Comparison of ENCODE assay signal across 8 mouse cellular contexts in the genomic region with DNA sequence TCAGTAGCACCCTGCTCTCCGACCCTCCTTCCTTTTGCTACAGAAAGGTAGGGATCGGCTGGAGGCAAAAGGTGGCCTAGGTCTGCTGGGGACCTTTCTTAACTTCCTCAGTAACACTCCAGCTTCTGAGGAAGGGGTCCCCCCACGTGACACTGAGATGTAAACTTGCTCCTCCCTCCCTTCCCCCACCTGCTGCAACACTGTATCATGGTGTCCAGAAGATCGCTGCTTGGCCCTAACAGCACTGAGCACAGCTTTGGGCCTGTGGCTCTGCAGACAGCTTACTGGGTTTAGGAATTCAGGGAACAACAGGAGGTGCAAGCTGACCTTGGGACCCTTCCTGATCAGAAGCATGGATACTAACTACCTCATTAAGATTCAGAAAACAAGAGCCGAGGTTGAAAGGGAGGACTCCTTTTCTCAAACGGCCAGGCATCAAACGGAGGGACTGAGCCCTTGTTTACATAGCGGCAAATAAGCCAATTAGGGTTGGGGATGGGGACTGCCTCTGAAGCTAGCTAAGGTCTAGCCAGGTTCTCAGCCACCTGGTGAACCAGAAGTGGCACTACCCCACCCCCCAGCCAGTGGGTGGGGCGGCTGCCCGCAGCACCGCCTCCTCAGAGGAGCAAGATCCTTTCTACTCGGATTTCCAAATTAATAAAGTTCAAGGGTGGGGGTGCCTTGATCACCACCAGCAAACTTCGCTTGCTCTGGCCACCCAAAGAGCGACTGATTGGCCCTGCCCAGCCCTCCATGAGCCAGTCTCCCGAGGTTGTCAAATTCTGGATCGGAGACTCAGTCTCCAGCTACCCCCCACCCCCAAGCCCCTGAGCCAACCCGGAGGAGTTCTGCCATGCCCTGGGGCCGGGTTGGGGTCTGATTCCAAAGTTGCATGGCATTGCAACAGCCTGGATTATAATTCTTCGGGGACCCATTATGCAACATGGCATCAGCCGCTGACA. TPM values are rescaled to one million over a fixed set of nuclear protein-coding genes. Genes with fewer than 3 reads are reported as not detected.
DNase-seq lines count a peak whose midpoint lies in the region; ATAC-seq and TF ChIP-seq lines count a peak whose summit lies in the region.

No protein-coding gene starts in this region.

- WGBS in embryonic facial prominence, embryonic 12.5 days = 6% methylated on average over 20 of the region's 20 CpGs
- WGBS in thymus, adult 2 months = 30% methylated on average over 20 of the region's 20 CpGs

- H3K9me3 ChIP-seq in embryonic facial prominence, embryonic 12.5 days = no peaks in the 10 kb centered on the region

- H3K4me3 ChIP-seq in embryonic facial prominence, embryonic 12.5 days = peak overlapping the region; percentile 88
- H3K4me3 ChIP-seq in thymus, adult 2 months (ENCODE audit: control insufficient read depth, insufficient read depth, low read length) = peak overlapping the region; percentile 34

- no peak for TF ChIP-seq POLR2A in thymus, adult 2 months (IDR thresholded peaks at IDR 0.05; ENCODE audit: control insufficient read depth, extremely low read depth, insufficient read depth, low read length, poor library complexity)

- TF ChIP-seq CTCF in thymus, adult 2 months (IDR thresholded peaks at IDR 0.05; ENCODE audit: borderline replicate concordance, control insufficient read depth, extremely low read depth, insufficient read depth, low read length, poor library complexity) = no peak

- H3K36me3 ChIP-seq in embryonic facial prominence, embryonic 12.5 days = peaks cover 26% of the 10 kb centered on the region
- peaks cover 24% of the 10 kb centered on the region for H3K36me3 ChIP-seq in thymus, adult 2 months (ENCODE audit: control insufficient read depth, insufficient read depth, low read length)

- peak overlapping the region; percentile 85 for H3K4me2 ChIP-seq in embryonic facial prominence, embryonic 12.5 days (replicated peaks)

- no peak overlapping the region for H3K9ac ChIP-seq in embryonic facial prominence, embryonic 12.5 days

- peaks cover 73% of the 10 kb centered on the region for H3K4me1 ChIP-seq in embryonic facial prominence, embryonic 12.5 days
- H3K4me1 ChIP-seq in thymus, adult 2 months (replicated peaks; ENCODE audit: control insufficient read depth, insufficient read depth, low read length) = peaks cover 56% of the 10 kb centered on the region

- no peak overlapping the region for H3K27ac ChIP-seq in embryonic facial prominence, embryonic 12.5 days
- H3K27ac ChIP-seq in thymus, adult 2 months (ENCODE audit: control insufficient read depth, insufficient read depth, low read length) = peak overlapping the region; percentile 84

- H3K27me3 ChIP-seq in embryonic facial prominence, embryonic 12.5 days = peaks cover 66% of the 10 kb centered on the region
- no peaks in the 10 kb centered on the region; the same call in 1 of the 2 replicates for H3K27me3 ChIP-seq in thymus, adult 2 months (ENCODE audit: control insufficient read depth, insufficient read depth, low read length)

- intact Hi-C loops in gastrocnemius, postnatal 14 days (cut with DNase I; ENCODE audit: low total_unique reads) = loop anchor here (10.0 kb wide), 2 partner anchors 48 to 102 kb away; no protein-coding TSS in a partner anchor

- ATAC-seq in embryonic facial prominence, embryonic 12.5 days (ENCODE audit: insufficient number of reproducible peaks, insufficient read depth, low FRiP score, low TSS enrichment) = no peak

- DNase-seq in urinary bladder, adult 2 months (ENCODE audit: low spot score) = peak; percentile 33
- DNase-seq in urinary bladder, postnatal 10 days (ENCODE audit: low spot score) = no peak
- peak; percentile 35 for DNase-seq in kidney, adult 18-20 months
- peak; percentile 50 for DNase-seq in lung, postnatal 10 days
- DNase-seq in thymus, adult 2 months = peak; percentile 74
- DNase-seq in gastrocnemius, postnatal 14 days = no peak
- DNase-seq in spleen, adult 18-20 months = no peak

RNA-seq across cellular contexts. Expression of gene Cbx4, which starts 3.1 kb away (rescaled TPM):
- polyA plus RNA-seq in urinary bladder, adult 2 months (2012; rRNA removed) = 32.2 and 36.0 TPM in 2 replicates
- 11.7 and 12.3 TPM in 2 replicates for polyA plus RNA-seq in embryonic facial prominence, embryonic 12.5 days (2016; fragmentation: Nextera tagmentation; extraction: Ambion mirVana)
- 54.7 and 56.8 TPM in 2 replicates for polyA plus RNA-seq in thymus, adult 2 months (2012; rRNA removed)
- total RNA-seq in gastrocnemius, postnatal 14 days (2021) = 1 to 10 TPM; 4.7 to 5.9 TPM

RNA-seq across cellular contexts. Expression of gene Cbx8, which starts 42.1 kb away (rescaled TPM):
- polyA plus RNA-seq in urinary bladder, adult 2 months (2012; rRNA removed) = 5.4 and 6.8 TPM in 2 replicates
- polyA plus RNA-seq in embryonic facial prominence, embryonic 12.5 days (2016; fragmentation: Nextera tagmentation; extraction: Ambion mirVana) = 9.4 and 10.8 TPM in 2 replicates
- 8.1 and 8.2 TPM in 2 replicates for polyA plus RNA-seq in thymus, adult 2 months (2012; rRNA removed)
- 1 to 10 TPM; 2.1 to 2.7 TPM for total RNA-seq in gastrocnemius, postnatal 14 days (2021)

Comparison
In these comparisons a context has a peak if more than half of its experiments do, and no peak if none do; other contexts are left out.
1. DNase-seq: peak in urinary bladder, adult 2 months (single experiment), kidney, adult 18-20 months (single experiment), lung, postnatal 10 days (single experiment) and thymus, adult 2 months (single experiment); none in urinary bladder, postnatal 10 days (single experiment), gastrocnemius, postnatal 14 days (single experiment) and spleen, adult 18-20 months (0 of 2).